Mouse (Mus musculus) myocyte (in vitro differentiated cells): ENCODE measurements around the gene 1600002K03Rik. TPM values are rescaled to one million over a fixed set of nuclear protein-coding genes. Genes with fewer than 3 reads are reported as not detected.
"Not testable (repeated sequence)": the region's sequence is repeated elsewhere in the genome, so short reads cannot be mapped to it uniquely, and the experiment has no call there.

Experiments used
- H3K27me3 ChIP-seq: one replicate; pipeline ENCODE4 v1.6.1; 2011; ENCODE audit not compliant: control insufficient read depth, insufficient read depth, insufficient read length
- H3K36me3 ChIP-seq: one replicate; pipeline ENCODE4 v1.6.1; 2011; ENCODE audit not compliant: control insufficient read depth, insufficient read depth
- H3K4me2 ChIP-seq: one replicate; pipeline ENCODE4 v1.6.1; 2011; ENCODE audit warnings: low read depth, control low read depth
- H3K4me3 ChIP-seq: one replicate; pipeline ENCODE4 v1.5.1; 2011; ENCODE audit warnings: mild to moderate bottlenecking, control low read depth, moderate library complexity
- H3K79me2 ChIP-seq: one replicate; pipeline ENCODE4 v1.6.1; 2011; ENCODE audit not compliant: control insufficient read depth, insufficient read depth
- H3ac ChIP-seq: one replicate; pipeline ENCODE4 v1.6.1; 2011; ENCODE audit not compliant: control insufficient read depth, insufficient read length
- CEBPB ChIP-seq: IDR thresholded peaks from 2 replicates; pipeline ENCODE4 v1.6.1; 2011; ENCODE audit warnings: mild to moderate bottlenecking, moderate library complexity; ENCODE audit not compliant: poor library complexity, insufficient read depth, severe bottlenecking
- E2F4 ChIP-seq: IDR thresholded peaks from one replicate; pipeline ENCODE4 v1.6.1; 2011; ENCODE audit warnings: mild to moderate bottlenecking, control low read depth, moderate library complexity; ENCODE audit not compliant: insufficient read depth
- MAX ChIP-seq: IDR thresholded peaks from one replicate; pipeline ENCODE4 v1.6.1; 2011; ENCODE audit warnings: low read depth, mild to moderate bottlenecking, control low read depth
- MYOD1 ChIP-seq, 3 experiments: IDR thresholded peaks; one replicate each; pipeline ENCODE4 v1.6.1; 2011; ENCODE audit warnings: control low read depth in 2 of 3, low read depth in 2 of 3, mild to moderate bottlenecking in 2 of 3, moderate library complexity in 1 of 3; ENCODE audit not compliant: insufficient read length in 2 of 3, control insufficient read depth in 1 of 3
- MYOG ChIP-seq, 3 experiments: IDR thresholded peaks; one replicate each; pipeline ENCODE4 v1.6.1; 2011; ENCODE audit warnings: control low read depth in 2 of 3, low read depth in 2 of 3, mild to moderate bottlenecking in 2 of 3; ENCODE audit not compliant: insufficient read length in 2 of 3, control insufficient read depth in 1 of 3, insufficient read depth in 1 of 3
- POLR2A ChIP-seq: IDR thresholded peaks from one replicate; pipeline ENCODE4 v1.6.1; 2011; ENCODE audit warnings: low read depth, mild to moderate bottlenecking, control low read depth, moderate library complexity; ENCODE audit not compliant: insufficient read length
- POLR2AphosphoS2 ChIP-seq: IDR thresholded peaks from one replicate; pipeline ENCODE4 v1.6.1; 2011; ENCODE audit warnings: low read depth, control low read depth; ENCODE audit not compliant: insufficient read length
- REST ChIP-seq: IDR thresholded peaks from one replicate; pipeline ENCODE4 v1.6.1; 2011; ENCODE audit warnings: mild to moderate bottlenecking, control low read depth, moderate library complexity; ENCODE audit not compliant: insufficient read depth, insufficient read length
- SRF ChIP-seq: IDR thresholded peaks from one replicate; pipeline ENCODE4 v1.6.1; 2011; ENCODE audit warnings: low read depth; ENCODE audit not compliant: control insufficient read depth, insufficient read length
- TCF12 ChIP-seq: IDR thresholded peaks from one replicate; pipeline ENCODE4 v1.6.1; 2011; ENCODE audit warnings: mild to moderate bottlenecking, control low read depth; ENCODE audit not compliant: poor library complexity, insufficient read depth, severe bottlenecking
- TCF3 ChIP-seq: IDR thresholded peaks from one replicate; pipeline ENCODE4 v1.6.1; 2011; ENCODE audit warnings: low read depth, control low read depth; ENCODE audit not compliant: insufficient read length
- USF1 ChIP-seq: IDR thresholded peaks from one replicate; pipeline ENCODE4 v1.6.1; 2011; ENCODE audit warnings: low read depth, mild to moderate bottlenecking, control low read depth, moderate library complexity
- polyA plus RNA-seq: library from polyadenylated mRNA; unstranded; fragments of >200 nt; fragmentation: generic; extraction: Trizol; gene quantifications from one replicate; pipeline ENCODE4 v1.2.1, GENCODE M21; 2012; ENCODE audit warnings: missing spikeins

The 1600002K03Rik gene
- polyA plus RNA-seq, 1 experiment, result 23.5 TPM

DNA sequence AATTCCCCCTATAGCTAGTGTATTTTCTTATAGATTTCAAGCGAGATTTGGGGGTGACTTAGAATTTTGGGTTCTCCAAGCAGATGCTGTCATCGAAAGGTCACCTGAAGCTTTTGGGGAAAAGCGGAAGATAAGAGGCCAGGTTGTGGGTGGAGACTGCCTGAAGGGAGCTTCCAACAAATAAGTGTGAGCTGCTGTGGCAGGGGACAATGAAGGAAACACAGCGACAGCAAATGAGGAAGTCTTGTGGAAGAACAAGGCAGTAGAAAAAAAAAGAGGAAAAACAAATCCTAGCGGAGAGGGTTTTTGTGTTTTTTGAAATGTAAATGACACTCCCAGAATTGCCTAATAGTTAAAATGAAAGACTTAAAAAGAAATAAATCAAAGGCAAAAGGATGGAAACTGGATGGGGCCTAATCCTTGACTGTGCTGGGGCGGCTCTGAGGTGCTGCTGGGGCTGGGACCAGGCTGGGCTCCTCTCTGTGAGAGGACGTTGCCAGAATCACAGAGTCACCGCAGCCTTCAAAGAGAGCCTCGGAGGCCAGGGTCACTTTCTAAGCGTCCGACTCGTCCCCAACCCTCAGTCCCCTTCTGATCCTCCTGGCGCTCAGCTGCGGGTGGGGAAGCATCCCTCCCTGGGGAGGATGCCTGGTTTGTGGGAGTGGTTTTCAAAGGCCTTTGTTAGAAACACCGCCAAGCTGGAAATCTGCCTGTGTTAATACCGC is 42.5 kb downstream of the 1600002K03Rik start:
- Histone ChIP-seq H3ac (no peak overlapping the region), H3K79me2 (no peaks in the 10 kb centered on the region), H3K36me3 (no peaks in the 10 kb centered on the region), H3K27me3 (no peaks in the 10 kb centered on the region), H3K4me2 (no peak overlapping the region), H3K4me3 (no peak overlapping the region)
- TF ChIP-seq SRF (no peak), E2F4 (no peak), MYOG (IDR thresholded peaks at IDR 0.05; ENCODE audit: control insufficient read depth in 1 of 3, insufficient read depth in 1 of 3, insufficient read length in 2 of 3, low read depth in 2 of 3) (no peak), CEBPB (no peak), POLR2AphosphoS2 (no peak)

GRCm38 (mm10) chr10:80220676-80221075 is 47.9 kb downstream of the 1600002K03Rik start:
- TF ChIP-seq MAX (no peak), POLR2A (no peak), TCF3 (no peak), POLR2AphosphoS2 (no peak), MYOG (IDR thresholded peaks at IDR 0.05; ENCODE audit: control insufficient read depth in 1 of 3, insufficient read depth in 1 of 3, insufficient read length in 2 of 3, low read depth in 2 of 3) (no peak), REST (no peak), MYOD1 (IDR thresholded peaks at IDR 0.05; ENCODE audit: control insufficient read depth in 1 of 3, insufficient read length in 2 of 3, low read depth in 2 of 3) (no peak), CEBPB (no peak), SRF (no peak), E2F4 (no peak), TCF12 (no peak), USF1 (no peak)
- H3K79me2 ChIP-seq, result no peaks in the 10 kb centered on the region
- H3K36me3 ChIP-seq, result no peaks in the 10 kb centered on the region
- no peak overlapping the region for H3K4me3 ChIP-seq
- H3K27me3 ChIP-seq, result no peaks in the 10 kb centered on the region
- no peak overlapping the region for H3ac ChIP-seq
- H3K4me2 ChIP-seq, result no peak overlapping the region

DNA sequence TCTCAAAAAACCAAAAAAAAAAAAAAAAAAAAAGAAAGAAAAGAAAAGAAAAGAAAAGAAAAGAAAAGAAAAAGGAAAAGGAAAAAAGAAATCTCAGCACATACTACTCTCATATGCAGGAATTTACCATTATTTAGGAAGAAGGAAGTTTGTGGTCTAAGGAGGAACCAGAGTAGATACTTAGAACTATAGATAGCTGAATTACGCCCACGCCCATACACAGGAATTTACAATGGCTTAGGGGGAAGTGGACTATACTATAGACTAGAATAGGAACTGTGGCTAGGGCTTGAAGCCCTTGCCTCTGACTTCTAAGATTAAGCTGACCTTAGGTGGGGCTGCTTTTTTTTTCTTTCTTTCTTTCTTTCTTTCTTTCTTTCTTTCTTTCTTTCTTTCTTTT is 50.4 kb downstream of the 1600002K03Rik start:
- H3K4me2 ChIP-seq, H3K27me3 ChIP-seq, H3K4me3 ChIP-seq, H3ac ChIP-seq, H3K36me3 ChIP-seq: not testable (repeated sequence)
- peaks cover 12% of the 10 kb centered on the region for H3K79me2 ChIP-seq

Other genes starting within 250 kb of the 1600002K03Rik start
- 1.2 TPM for gene Arid3a, start 245.9 kb upstream of the 1600002K03Rik start, polyA plus RNA-seq
- 35.1 TPM for gene Wdr18, start 212.8 kb upstream of the 1600002K03Rik start, polyA plus RNA-seq
- 0.73 TPM for gene Grin3b, start 202.2 kb upstream of the 1600002K03Rik start, polyA plus RNA-seq
- 152 TPM for gene Tmem259, start 188.6 kb upstream of the 1600002K03Rik start, polyA plus RNA-seq
- gene Cnn2, start 184.4 kb upstream of the 1600002K03Rik start, polyA plus RNA-seq, result 109 TPM
- 15.6 TPM for gene Abca7, start 176.4 kb upstream of the 1600002K03Rik start, polyA plus RNA-seq
- gene Arhgap45, start 156.3 kb upstream of the 1600002K03Rik start, polyA plus RNA-seq, result 0.53 TPM
- gene Polr2e, start 133.1 kb upstream of the 1600002K03Rik start, polyA plus RNA-seq, result 209 TPM
- 1,278 TPM for gene Gpx4, start 125.8 kb upstream of the 1600002K03Rik start, polyA plus RNA-seq
- gene Sbno2, start 67.4 kb upstream of the 1600002K03Rik start, polyA plus RNA-seq, result 44.6 TPM
- gene Stk11, start 57.1 kb upstream of the 1600002K03Rik start, polyA plus RNA-seq, result 150 TPM
- gene Atp5d, start 34.3 kb upstream of the 1600002K03Rik start, polyA plus RNA-seq, result 1,163 TPM
- gene Cbarp, start 32.1 kb upstream of the 1600002K03Rik start, polyA plus RNA-seq, result 10.0 TPM
- 131 TPM for gene Midn, start 24.7 kb upstream of the 1600002K03Rik start, polyA plus RNA-seq
- gene Cirbp, start 7.0 kb upstream of the 1600002K03Rik start, polyA plus RNA-seq, result 54.2 TPM
- gene Efna2, start 6.5 kb downstream of the 1600002K03Rik start, polyA plus RNA-seq, result 3.6 TPM
- 30.7 TPM for gene Mum1, start 53.5 kb downstream of the 1600002K03Rik start, polyA plus RNA-seq
- gene Ndufs7, start 76.2 kb downstream of the 1600002K03Rik start, polyA plus RNA-seq, result 407 TPM
- 162 TPM for gene Gamt, start 88.1 kb downstream of the 1600002K03Rik start, polyA plus RNA-seq
- 123 TPM for gene Dazap1, start 88.5 kb downstream of the 1600002K03Rik start, polyA plus RNA-seq
- gene Rps15, start 119.5 kb downstream of the 1600002K03Rik start, polyA plus RNA-seq, result 4,761 TPM
- 0.24 TPM for gene Apc2, start 123.0 kb downstream of the 1600002K03Rik start, polyA plus RNA-seq
- 44.0 TPM for gene 2310011J03Rik, start 147.6 kb downstream of the 1600002K03Rik start, polyA plus RNA-seq
- 2.1 TPM for gene Pcsk4, start 156.6 kb downstream of the 1600002K03Rik start, polyA plus RNA-seq
- 25.7 TPM for gene Reep6, start 157.0 kb downstream of the 1600002K03Rik start, polyA plus RNA-seq
- gene Adamtsl5, start 175.5 kb downstream of the 1600002K03Rik start, polyA plus RNA-seq, result 57.8 TPM
- 0.05 TPM for gene Plk5, start 183.5 kb downstream of the 1600002K03Rik start, polyA plus RNA-seq
- gene Mex3d, start 214.7 kb downstream of the 1600002K03Rik start, polyA plus RNA-seq, result 29.6 TPM
- 190 TPM for gene Mbd3, start 226.6 kb downstream of the 1600002K03Rik start, polyA plus RNA-seq
- gene Uqcr11, start 233.9 kb downstream of the 1600002K03Rik start, polyA plus RNA-seq, result 1,247 TPM